Mouse (Mus musculus): ENCODE results near the gene Phf12. TPM values are rescaled to one million over a fixed set of nuclear protein-coding genes. Genes with fewer than 3 reads are reported as not detected.
"Not testable (repeated sequence)": the region's sequence is repeated elsewhere in the genome, so short reads cannot be mapped to it uniquely, and the experiment has no call there.

Phf12 gene
- polyA plus RNA-seq, 1 experiment from 2014 or later, result 19.6 TPM

- Histone ChIP-seq H3K9ac (ENCODE audit: low read length) (peak within 1 kb of the TSS; percentile 84), H3K36me3 (ENCODE audit: control insufficient read depth, insufficient read depth, low read length) (peaks cover 12% of the 10 kb centered on the region)
- peak; percentile 96 for DNase-seq (ENCODE audit: low spot score)
These were observed 49.6 kb downstream of the Phf12 start, which contains the start of gene Dhrs13 for GRCm38 (mm10) chr11:78031947-78032808. Gene Dhrs13 (plus strand): TSS chr11:78032280.

DNA sequence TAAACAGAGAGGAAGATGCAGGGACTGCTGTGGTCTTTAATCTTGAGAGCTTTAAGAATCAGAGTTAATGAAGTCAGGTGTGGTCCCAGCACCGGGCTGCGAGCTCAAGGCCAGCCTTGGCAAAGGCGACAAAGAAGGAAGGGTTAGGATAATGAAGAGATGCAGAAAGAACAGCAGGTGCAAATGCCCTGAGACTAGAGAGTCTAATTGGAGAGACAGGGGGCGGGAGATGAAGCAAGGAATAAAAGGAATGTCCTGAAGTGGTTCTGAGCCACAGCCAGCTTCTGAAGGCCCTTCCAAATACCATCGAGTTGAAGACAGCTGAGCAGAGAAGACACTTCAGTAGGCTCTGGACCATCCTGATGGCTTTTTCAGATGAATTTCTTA lies 50.2 kb downstream of the Phf12 start:
- no peak for DNase-seq (ENCODE audit: low spot score)

More at GRCm38 (mm10) chr11:78031947-78032808, 49.6 kb downstream of the Phf12 start, which contains the start of gene Dhrs13:
- H3K4me3 ChIP-seq (ENCODE audit: low read depth, low read length), result peak within 1 kb of the TSS; percentile 64
- under 1% methylated on average over 96 of the region's 96 CpGs for WGBS
- no peaks in the 10 kb centered on the region for H3K27me3 ChIP-seq (ENCODE audit: control insufficient read depth, insufficient read depth, low read length)
- H3K27ac ChIP-seq (ENCODE audit: low read depth, low read length), result peak within 1 kb of the TSS; percentile 79
- peak within 1 kb of the TSS; percentile 73 for H3K4me2 ChIP-seq (ENCODE audit: low read depth)
- H3K4me1 ChIP-seq (ENCODE audit: control insufficient read depth, insufficient read depth, low read length), result peaks cover 4% of the 10 kb centered on the region
- peak; percentile 84 for ATAC-seq (ENCODE audit: insufficient read depth, low FRiP score, low TSS enrichment)
- no peaks in the 10 kb centered on the region for H3K9me3 ChIP-seq (ENCODE audit: control insufficient read depth, low read length)

GRCm38 (mm10) chr11:78033931-78034617 lies 51.5 kb downstream of the Phf12 start:
- Histone ChIP-seq H3K36me3 (ENCODE audit: control insufficient read depth, insufficient read depth, low read length) (peaks cover 4% of the 10 kb centered on the region), H3K4me2 (ENCODE audit: low read depth) (no peak overlapping the region), H3K27me3 (ENCODE audit: control insufficient read depth, insufficient read depth, low read length) (no peaks in the 10 kb centered on the region), H3K27ac (ENCODE audit: low read depth, low read length) (no peak overlapping the region), H3K9me3 (ENCODE audit: control insufficient read depth, low read length) (no peaks in the 10 kb centered on the region), H3K4me1 (ENCODE audit: control insufficient read depth, insufficient read depth, low read length) (peaks cover 17% of the 10 kb centered on the region), H3K9ac (ENCODE audit: low read length) (no peak overlapping the region), H3K4me3 (ENCODE audit: low read depth, low read length) (no peak overlapping the region)
- 91% methylated on average over 23 of the region's 23 CpGs for WGBS
- DNase-seq (ENCODE audit: low spot score) (no peak), ATAC-seq (ENCODE audit: insufficient read depth, low FRiP score, low TSS enrichment) (no peak)

More for the DNA sequence above, 50.2 kb downstream of the Phf12 start:
- H3K4me2 ChIP-seq (ENCODE audit: low read depth), result peak overlapping the region; percentile 73
- H3K27me3 ChIP-seq (ENCODE audit: control insufficient read depth, insufficient read depth, low read length), result no peaks in the 10 kb centered on the region
- H3K27ac ChIP-seq (ENCODE audit: low read depth, low read length), result peak overlapping the region; percentile 79
- ATAC-seq (ENCODE audit: insufficient read depth, low FRiP score, low TSS enrichment), result no peak
- H3K4me3 ChIP-seq (ENCODE audit: low read depth, low read length), result peak overlapping the region; percentile 64
- 14% methylated on average over 5 of the region's 5 CpGs for WGBS
- H3K9me3 ChIP-seq (ENCODE audit: control insufficient read depth, low read length), result no peaks in the 10 kb centered on the region
- H3K9ac ChIP-seq (ENCODE audit: low read length), result peak overlapping the region; percentile 84
- H3K36me3 ChIP-seq (ENCODE audit: control insufficient read depth, insufficient read depth, low read length), result peaks cover 10% of the 10 kb centered on the region
- H3K4me1 ChIP-seq (ENCODE audit: control insufficient read depth, insufficient read depth, low read length), result peaks cover 9% of the 10 kb centered on the region

- Histone ChIP-seq H3K27me3 (ENCODE audit: control insufficient read depth, insufficient read depth, low read length) (no peaks in the 10 kb centered on the region), H3K4me2 (ENCODE audit: low read depth) (no peak overlapping the region), H3K4me1 (ENCODE audit: control insufficient read depth, insufficient read depth, low read length) (peaks cover 18% of the 10 kb centered on the region), H3K27ac (ENCODE audit: low read depth, low read length) (no peak overlapping the region), H3K9ac (ENCODE audit: low read length) (no peak overlapping the region), H3K4me3 (ENCODE audit: low read depth, low read length) (no peak overlapping the region), H3K9me3 (ENCODE audit: control insufficient read depth, low read length) (no peaks in the 10 kb centered on the region), H3K36me3 (ENCODE audit: control insufficient read depth, insufficient read depth, low read length) (no peaks in the 10 kb centered on the region; the same call in 1 of the 2 replicates)
- ATAC-seq (ENCODE audit: insufficient read depth, low FRiP score, low TSS enrichment), result no peak
- DNase-seq (ENCODE audit: low spot score), result no peak
- WGBS, result 86% methylated on average over 10 of the region's 10 CpGs
These were observed 54.2 kb downstream of the Phf12 start for GRCm38 (mm10) chr11:78036791-78037190.

- Histone ChIP-seq H3K9me3 (ENCODE audit: control insufficient read depth, low read length) (0 out of 2 replicates have a peak, but pooled peaks cover 2% of the 10 kb centered on the region), H3K36me3 (ENCODE audit: control insufficient read depth, insufficient read depth, low read length) (no peaks in the 10 kb centered on the region; the same call in 1 of the 2 replicates), H3K4me1 (ENCODE audit: control insufficient read depth, insufficient read depth, low read length) (peaks cover 14% of the 10 kb centered on the region), H3K4me3 (ENCODE audit: low read depth, low read length) (peak within 1 kb of the TSS; percentile 90), H3K27me3 (ENCODE audit: control insufficient read depth, insufficient read depth, low read length) (no peaks in the 10 kb centered on the region), H3K27ac (ENCODE audit: low read depth, low read length) (peak within 1 kb of the TSS; percentile 44; the same call in 1 of the 2 replicates), H3K9ac (ENCODE audit: low read length) (peak within 1 kb of the TSS; percentile 84), H3K4me2 (ENCODE audit: low read depth) (peak within 1 kb of the TSS; percentile 90)
- WGBS, result 4% methylated on average over 32 of the region's 55 CpGs
- peak; percentile 86 for DNase-seq (ENCODE audit: low spot score)
- ATAC-seq (ENCODE audit: insufficient read depth, low FRiP score, low TSS enrichment), result peak; percentile 82
These were observed 55.5 kb downstream of the Phf12 start, which contains the start of gene Flot2 for GRCm38 (mm10) chr11:78037831-78038752. Gene Flot2 (plus strand): TSS chr11:78037931.

DNA sequence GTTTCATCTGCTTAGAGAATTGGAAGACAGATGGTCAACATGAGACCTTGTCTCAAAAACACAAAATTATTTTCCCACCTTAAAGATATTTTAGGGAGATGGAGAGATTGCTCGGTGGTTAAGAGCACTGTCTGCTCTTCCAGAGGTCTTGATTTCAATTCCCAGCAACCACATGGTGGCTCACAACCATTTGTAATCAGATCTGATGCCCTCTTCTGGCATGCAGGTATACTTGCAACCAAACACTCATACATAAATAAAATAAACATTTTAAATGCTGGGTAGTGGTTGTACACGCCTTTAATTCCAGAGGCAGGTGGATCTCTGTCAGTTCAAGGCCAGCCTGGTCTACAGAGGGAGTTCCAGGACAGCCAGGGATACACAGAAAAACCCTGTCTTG lies 58.3 kb downstream of the Phf12 start:
- no peak overlapping the region for H3K27ac ChIP-seq (ENCODE audit: low read depth, low read length)
- no peak for ATAC-seq (ENCODE audit: insufficient read depth, low FRiP score, low TSS enrichment)

DNA sequence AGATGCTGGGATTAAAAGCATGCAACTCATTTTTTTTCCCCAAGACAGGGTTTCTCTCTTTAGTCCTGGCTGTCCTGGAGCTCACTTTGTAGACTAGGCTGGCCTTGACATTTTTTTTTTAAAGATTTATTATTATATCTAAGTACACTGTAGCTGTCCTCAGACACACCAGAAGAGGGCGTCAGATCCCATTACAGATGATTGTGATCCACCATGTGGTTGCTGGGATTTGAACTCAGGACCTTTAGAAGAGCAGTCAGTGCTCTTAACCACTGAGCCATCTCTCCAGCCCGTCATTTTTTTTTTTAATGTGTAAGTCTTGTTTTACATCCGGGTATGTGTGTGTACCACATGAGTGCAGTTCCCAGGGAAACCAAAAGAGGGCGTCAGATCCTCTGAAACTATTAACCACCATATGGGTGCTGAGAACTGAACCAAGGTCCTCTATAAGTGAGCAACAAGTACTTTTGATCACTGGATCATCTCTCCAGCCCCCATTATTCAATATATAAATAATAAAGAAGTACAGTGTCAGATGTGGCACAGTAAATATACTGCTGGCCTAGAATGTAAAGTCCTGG lies 59.8 kb downstream of the Phf12 start:
- H3K4me2 ChIP-seq (ENCODE audit: low read depth); H3K9ac ChIP-seq (ENCODE audit: low read length); H3K36me3 ChIP-seq (ENCODE audit: control insufficient read depth, insufficient read depth, low read length); ATAC-seq (ENCODE audit: insufficient read depth, low FRiP score, low TSS enrichment); H3K27ac ChIP-seq (ENCODE audit: low read depth, low read length); H3K9me3 ChIP-seq (ENCODE audit: control insufficient read depth, low read length); H3K27me3 ChIP-seq (ENCODE audit: control insufficient read depth, insufficient read depth, low read length); H3K4me3 ChIP-seq (ENCODE audit: low read depth, low read length); DNase-seq (ENCODE audit: low spot score): not testable (repeated sequence)
- peaks cover 13% of the 10 kb centered on the region for H3K4me1 ChIP-seq (ENCODE audit: control insufficient read depth, insufficient read depth, low read length)
- 92% methylated on average over 4 of the region's 4 CpGs for WGBS

More for the DNA sequence above, 58.3 kb downstream of the Phf12 start:
- DNase-seq (ENCODE audit: low spot score), result no peak
- H3K4me2 ChIP-seq (ENCODE audit: low read depth), result no peak overlapping the region
- H3K36me3 ChIP-seq (ENCODE audit: control insufficient read depth, insufficient read depth, low read length), result no peaks in the 10 kb centered on the region
- no peak overlapping the region for H3K9ac ChIP-seq (ENCODE audit: low read length)
- H3K27me3 ChIP-seq (ENCODE audit: control insufficient read depth, insufficient read depth, low read length), result no peaks in the 10 kb centered on the region
- 0 out of 2 replicates have a peak, but pooled peaks cover 2% of the 10 kb centered on the region for H3K9me3 ChIP-seq (ENCODE audit: control insufficient read depth, low read length)
- no peak overlapping the region for H3K4me3 ChIP-seq (ENCODE audit: low read depth, low read length)
- H3K4me1 ChIP-seq (ENCODE audit: control insufficient read depth, insufficient read depth, low read length), result peaks cover 14% of the 10 kb centered on the region
- WGBS, result 86% methylated on average over 2 of the region's 2 CpGs
